Mouse (Mus musculus): ENCODE data around the gene Gm281.
"Not testable (repeated sequence)": the region's sequence is repeated elsewhere in the genome, so short reads cannot be mapped to it uniquely, and the experiment has no call there.

Gm281 gene

DNA sequence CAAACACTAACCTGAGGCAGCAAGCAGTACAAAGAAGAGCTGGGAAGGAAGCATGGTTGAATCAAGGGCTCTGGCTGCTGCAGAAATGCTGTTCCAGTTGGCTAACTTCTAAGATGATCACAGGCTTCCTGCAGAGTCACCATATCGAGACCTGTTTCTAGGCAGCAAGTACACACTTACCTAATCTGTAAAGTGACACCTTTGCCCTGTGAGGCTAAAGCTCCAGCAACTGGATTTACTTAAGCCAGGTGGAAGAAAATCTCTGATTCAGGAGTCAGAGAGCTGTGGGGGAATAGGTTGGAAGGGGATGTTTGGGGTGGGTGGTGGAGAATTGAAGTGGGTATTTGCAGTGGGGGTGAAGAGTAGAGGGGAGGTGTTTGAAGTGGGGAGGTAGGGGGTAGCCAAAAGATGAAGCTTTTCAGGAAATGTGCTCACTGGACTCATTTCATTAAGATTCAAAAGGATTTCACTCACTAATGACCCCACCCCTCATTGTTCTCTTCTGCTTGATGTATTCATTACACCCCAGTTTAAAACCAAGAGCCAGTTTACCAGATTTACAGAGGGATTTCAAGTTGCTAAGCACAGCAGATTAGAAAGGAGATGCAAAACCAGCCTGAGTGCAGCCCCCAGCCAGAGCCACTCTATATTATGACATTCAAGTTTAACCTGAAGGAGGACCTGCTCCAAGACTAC, at the start of gene Gm281:
Gene Gm281 (minus strand): TSS at position 92 of the 696 bp plus-strand sequence.
- DNase-seq: no peak

DNA sequence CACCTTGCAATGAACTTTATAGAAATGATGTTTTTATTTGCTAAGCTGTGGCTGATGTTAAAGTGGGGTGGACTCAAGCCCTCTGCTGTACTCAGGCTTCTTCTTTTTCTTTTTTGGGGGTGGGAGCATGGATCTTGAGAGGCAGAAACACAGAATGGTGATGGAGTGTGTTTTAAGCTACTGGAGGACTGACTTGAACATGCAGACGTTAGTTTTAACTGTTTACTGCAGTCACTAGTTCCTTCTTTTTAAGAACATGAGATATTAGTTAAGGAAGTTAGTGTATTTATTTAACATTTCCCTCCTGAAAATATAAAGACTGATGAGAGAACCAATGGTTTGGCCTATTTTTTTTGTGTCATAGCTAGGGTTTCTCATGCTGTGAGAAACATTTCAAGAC, 49.2 kb upstream of the Gm281 start:
- DNase-seq: no peak

DNA sequence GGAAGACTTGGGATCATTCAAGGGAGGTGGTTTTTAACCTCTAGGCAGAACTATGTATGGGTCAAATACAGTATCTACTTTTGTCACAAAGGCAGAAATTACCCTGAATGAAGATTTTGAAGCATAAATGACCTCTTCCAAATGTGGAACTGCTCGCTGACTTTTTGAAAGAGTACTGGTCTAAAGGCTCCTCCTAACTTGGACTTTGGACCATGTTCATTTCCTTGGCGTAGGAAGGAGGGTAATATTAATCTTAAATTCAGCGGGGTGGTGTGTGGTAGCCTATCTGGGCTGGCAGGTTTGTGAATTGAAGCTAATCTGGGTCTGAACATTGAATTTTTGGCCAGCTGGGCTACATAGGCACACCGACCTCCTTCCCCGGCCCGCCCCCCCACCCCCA, 48.2 kb upstream of the Gm281 start:
- peak; percentile 16 for DNase-seq

DNA sequence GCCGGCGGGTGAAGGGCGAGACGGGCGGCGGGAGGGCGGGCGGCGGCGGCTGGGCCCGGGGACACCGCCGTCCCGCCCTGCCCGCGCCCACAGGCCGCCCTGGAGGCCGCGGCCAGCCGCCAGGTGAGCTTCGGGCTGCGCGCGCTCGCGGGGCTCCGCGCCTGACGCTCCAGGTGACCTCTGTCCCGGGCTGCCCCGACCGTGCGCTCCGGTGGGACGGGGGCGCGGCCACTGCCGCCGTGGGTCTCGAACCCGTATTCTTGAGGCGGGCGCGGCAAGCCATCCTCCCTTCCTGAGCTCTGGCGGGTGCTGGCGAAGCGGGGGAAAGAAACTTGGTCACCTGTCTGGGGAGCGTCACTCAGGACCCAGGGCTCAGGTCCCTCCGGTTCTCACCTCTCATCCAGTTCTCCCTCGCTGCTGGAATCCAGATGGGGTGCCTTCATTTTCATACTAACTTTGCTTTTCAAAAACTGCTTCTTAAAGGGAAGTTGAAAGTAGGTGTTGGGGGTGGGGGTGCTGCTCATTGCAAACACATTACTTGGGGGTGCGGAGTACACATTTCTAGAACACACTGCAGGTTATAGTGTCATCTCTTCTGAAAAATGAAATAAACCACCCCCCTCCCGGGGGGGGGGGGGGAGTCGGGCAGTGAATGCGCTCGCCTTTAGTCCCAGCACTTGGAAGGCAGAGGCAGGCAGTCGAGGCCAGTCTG, 47.3 kb upstream of the Gm281 start, which contains the start of the genes Atxn7 and Thoc7:
Gene Atxn7 (plus strand): TSS at position 40 of the 712 bp plus-strand sequence.
Gene Thoc7 (minus strand): TSS at position 452 of the 712 bp plus-strand sequence.
- peak; percentile 74 for DNase-seq

DNA sequence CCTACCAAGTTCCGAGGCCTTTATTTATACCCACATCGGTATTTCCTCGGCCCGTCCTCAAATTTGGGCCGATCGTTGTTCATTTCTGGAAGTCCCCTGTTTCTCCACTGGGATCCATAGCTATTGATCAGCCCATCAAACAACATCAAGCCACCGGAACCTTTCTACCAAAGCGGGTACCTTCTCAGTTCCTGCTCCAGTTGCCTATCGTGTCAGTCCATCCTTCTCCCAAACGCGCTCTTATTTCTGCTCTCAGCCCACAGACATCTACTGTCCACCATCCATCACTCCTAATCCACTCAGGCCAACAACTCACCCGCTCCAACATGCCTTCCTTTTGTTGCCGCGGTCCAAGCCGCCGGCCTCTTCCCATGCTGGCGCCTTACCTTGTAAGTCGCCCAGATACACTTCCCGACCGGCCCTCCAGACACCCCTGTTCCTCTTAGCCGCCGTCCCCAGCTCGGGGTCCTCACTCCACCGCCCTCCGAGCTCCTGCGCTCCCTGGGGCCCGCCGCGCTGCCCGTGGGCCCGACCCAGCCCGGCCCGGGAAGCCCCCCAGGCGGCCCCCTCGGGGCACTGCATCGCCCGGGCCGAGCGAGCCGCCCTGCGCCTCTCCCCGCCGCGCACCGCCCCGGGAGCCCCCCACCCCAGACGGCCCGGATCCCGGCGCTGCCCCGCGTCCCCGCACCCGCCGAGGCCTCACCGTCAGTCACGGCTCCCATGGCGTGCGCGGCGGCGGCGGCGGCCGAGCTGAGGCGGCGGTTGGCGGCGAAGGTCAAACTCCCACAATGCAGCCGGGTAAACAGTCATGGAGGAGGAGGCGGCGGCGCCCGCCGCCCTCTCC, 46.4 kb upstream of the Gm281 start:
- peak; percentile 69 for DNase-seq

DNA sequence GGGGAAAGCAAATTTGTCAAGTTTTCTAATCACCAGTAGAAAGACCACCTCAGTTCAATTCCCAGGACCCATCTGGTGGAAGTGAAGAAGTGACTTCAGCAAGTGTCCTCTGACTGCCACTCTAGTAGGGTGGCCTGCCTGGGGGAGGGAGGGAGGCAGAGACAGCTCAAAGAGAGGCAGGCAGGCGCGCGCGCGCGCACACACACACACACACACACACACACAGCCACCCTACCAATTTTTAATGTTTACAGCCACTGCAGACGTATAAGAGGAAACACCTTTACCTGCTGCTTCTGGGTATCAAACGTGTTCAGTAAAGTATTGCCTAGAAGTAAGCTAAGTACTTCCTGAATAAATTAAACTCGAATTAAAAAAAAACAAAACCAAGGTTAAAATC, 45.8 kb upstream of the Gm281 start:
- DNase-seq: peak; percentile 23

DNA sequence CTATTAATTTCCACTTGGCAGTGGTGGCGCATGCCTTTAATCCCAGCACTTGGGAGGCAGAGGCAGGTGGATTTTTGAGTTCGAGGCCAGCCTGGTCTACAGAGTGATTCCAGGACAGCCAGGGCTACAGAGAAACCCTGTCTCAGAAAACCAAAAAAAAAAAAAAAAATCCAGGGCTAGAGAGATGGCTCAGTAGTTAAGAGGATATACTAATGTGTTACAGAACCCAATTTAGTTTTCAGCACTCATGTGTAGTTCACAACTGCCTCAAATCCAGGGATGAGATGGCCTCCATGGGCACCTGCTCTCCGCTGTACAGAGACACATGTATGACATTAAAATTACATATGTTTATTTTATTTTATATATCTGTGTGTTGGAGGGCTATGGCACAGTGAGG, 37.9 kb upstream of the Gm281 start:
- DNase-seq: not testable (repeated sequence)

DNA sequence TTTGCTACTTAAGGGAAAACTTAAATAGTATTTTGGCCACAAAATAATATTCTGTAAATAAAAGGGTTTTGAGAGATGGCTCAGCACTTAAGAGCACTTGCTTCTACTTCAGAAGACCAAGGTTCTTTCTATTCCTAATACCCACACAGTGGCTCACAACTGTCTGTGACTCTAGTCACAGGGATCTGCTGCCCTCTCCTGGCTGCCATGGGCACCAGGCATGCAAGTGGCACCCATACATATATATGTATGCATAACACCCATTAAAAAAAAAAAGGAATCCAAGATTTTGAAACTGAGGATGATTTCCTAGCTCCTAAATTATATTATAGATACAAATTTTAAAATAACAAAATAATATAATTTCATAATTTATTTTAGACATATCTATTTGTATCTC, 36.1 kb upstream of the Gm281 start:
- DNase-seq: peak; percentile 13

DNA sequence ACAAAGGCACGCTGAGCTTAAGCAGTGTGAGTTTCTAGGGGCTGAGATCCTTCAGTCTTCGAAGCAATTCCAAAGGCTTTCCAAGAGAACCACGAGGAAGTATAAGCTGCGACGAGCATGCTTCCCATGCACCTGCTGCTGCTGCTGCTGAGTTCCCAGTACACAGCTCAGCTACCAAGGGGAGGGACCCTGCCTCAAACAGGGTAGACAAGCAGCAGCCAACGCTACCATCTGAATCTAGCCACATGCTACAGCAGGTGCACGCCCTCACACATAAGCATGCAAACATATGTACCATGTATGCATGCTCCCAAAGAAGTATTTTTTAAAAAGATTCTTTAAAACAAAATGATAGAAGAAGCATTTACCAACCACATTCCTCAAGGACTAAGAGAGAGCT, 34.1 kb upstream of the Gm281 start:
- no peak for DNase-seq

DNA sequence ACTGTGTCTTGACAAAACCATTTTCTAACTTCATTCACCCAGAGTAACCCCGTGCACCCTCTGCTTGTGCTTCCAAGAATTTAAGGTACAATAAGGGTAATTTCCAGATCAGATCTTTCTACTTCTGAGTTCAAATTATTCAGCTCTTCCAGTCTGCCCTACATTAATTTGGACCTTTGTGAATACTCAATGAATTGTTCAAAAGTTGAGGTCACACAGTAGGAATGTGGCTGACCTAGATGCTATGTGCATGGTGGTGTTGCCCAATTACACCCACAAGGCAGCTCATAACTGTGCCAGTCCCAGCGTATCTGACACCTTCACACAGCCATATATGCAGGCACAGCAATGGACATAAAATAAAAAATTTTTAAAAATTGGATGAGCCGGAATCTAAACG, 30.4 kb upstream of the Gm281 start:
- no peak for DNase-seq

DNA sequence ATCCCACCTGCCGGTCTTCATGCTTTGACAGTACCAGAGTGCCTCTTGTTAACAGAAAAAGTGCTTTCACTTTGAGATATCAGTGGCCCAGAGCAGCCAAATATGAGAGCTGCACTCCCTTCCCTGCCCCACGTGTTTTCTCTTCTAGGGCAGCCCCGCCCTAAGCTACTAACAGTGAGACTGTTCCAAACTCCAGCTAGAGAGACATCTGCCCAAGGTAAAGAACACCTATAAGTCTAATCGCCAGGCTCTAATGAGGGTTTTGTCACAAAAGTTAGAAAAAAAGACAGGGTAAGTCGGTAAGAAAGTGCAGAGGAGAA, 19.7 kb upstream of the Gm281 start:
- no peak for DNase-seq

DNA sequence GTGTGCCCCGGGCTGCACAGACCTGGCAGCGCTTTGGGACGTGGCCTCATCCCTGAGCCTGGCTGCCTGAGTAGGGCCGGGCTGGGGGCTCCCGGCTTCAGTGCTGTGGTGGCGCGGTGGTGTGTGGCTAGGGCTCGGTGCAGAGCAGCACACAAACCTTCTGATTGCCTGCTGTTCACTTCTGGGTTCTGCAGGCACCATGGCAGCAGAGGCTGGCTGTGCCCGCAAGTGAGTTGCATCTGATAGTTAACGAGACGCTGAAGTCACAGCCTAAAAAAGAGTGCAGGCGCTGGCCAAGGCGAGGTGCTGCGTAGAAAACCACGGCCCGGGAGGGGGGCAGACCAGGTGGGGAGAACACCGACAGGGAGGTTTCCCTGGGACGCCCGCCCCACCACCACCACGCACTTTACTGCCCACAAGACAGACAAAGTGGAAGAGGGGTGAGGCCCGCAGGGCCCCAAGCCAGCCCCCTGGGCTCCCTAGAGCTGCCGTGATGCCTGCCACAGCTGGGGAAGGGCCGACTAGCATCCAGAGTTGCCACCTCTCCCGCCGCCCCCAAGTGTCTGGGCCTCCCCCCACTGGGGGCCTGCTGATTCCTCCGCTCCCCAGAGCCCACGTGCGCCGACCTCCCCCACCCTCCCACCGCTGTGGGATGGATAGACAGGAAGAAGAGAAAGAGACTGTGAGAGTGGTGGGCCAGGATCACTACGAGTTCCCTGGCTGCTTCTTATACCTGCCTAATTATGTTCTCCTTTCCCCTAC, 19.2 kb upstream of the Gm281 start:
- no peak for DNase-seq

DNA sequence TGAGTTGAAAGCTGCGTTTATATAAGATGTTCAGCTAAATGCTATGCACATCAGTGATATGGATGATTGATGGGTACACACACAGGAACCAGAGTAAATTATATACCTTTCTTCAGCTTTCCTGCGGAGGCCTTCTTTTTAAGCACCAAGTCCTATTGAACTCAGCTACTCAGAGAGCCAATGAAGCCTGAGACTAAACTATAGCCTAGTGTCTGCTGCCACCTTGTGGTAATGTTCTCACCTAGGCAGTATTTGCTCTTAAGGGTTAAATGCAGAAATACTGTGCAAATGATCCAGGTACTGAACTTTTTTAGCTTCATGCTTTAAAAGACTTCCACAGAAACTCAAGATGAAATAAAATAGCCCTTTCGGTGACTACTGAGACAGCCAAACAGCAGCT, 3.4 kb upstream of the Gm281 start:
- peak; percentile 18 for DNase-seq

DNA sequence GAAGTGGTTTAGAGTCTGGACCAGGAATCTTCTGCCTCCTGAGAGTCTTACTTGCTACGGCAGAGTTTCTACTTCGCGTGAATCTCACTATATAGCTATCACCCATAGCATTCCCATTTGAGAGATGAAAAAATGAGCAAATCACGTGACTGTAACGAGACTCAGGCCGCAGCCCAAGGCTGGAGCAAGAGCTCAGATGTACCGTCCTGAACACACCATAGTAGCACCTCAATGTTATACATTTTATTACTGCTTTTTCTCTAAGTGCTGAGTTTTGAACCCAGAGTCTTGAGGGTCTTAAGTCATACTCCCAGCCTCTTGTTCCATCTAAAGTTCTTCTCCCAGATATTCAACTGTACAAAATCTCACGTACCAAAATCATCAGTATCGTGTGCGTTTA, 2.9 kb upstream of the Gm281 start:
- DNase-seq: no peak

DNA sequence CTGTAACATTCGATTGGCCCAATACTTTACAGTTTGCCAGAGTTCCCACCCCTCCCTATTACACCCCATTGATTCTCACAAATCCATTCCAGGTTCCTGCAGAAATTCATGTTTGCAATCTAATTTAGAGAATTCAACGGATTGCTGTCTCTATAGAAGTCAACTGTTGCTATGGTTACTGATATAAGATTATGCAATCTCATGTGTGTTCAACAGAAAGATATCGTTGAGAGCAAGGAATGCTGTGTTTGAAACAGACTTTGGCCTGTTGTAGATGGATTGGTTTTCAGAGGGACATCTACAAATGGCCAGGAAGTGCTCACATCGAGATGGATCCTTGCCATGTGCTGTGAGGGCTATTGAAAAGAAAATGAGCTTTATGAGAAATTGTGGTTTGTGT, 929 bp upstream of the Gm281 start:
- no peak for DNase-seq

DNA sequence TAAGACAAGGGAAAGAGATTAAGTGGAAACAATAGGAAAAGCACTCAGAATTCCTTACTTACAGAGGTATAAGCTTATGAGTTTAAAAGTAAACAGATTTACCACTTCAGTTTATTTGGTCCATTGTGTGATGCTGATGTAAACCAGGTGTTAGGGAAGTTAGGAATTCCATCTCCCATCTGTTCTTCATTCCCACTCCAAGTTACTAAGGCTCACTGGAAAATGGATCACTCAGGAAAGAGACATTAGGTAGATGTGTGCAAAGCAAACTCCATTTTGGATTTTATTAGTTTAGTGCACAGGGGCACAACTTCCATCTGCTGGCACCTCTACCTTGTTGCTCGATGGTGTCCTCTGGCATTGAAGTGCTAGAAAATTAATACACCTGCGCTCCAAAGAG, 4.1 kb downstream of the Gm281 start:
- no peak for DNase-seq

DNA sequence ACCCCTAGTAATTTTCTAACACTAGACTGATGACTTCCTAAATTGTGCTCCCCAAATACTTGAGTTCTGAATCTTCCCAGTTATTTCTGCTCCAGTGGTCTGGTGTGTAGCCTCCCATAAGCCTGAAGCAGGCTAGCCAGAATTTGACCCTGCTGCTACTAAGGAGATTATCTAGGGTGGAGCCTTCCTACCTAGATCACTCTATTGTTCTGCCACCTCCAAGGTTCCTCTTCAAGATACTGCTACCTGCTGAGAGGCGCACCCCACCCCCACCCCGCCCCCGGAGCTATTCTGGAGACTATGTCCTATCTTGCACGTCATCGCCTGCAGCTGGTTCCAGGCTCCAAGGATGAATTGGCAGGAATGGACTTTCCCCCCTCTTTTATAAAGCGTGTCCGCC, 7.1 kb downstream of the Gm281 start:
- no peak for DNase-seq

DNA sequence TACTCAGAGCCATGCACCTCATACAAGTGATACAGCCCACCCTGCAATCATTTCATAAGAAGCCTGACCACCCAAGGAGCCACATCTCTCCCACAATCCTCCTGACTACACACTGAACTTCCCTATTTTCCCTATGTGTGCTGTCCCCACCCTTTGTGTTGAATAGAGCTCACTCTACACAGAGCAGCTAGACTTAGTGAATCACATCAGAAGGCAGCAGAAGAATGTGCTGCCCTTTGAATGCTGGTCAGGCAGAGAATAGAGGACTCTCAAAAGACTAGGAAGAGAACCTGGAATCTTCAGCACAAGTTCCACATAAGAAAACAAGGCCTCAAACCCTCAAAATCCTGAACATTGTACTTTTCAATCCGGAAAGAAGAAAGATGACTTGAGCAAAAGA, 7.8 kb downstream of the Gm281 start:
- DNase-seq: no peak

DNA sequence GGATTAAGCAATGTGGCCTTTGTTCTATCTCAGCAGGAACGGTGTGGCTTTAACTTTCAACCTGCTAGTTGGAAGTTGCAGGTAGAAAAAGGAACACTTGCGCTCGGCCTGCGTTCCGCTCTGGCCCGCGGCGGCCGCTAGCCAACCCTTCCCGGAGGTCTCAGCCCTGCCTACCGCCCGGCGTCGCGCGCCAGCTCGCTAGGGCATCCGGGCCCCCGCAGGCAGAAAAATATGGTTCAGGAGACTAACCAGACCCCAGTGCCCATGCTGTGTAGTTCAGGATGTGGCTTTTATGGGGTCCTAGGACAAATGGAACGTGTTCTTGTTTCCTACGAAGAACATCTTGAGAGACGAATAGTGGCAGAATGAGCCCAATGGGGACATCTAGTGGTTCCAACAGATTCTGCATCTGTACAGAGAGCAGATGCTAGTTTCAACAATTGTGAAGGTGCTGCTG, 12.6 kb downstream of the Gm281 start:
- DNase-seq: peak; percentile 62

DNA sequence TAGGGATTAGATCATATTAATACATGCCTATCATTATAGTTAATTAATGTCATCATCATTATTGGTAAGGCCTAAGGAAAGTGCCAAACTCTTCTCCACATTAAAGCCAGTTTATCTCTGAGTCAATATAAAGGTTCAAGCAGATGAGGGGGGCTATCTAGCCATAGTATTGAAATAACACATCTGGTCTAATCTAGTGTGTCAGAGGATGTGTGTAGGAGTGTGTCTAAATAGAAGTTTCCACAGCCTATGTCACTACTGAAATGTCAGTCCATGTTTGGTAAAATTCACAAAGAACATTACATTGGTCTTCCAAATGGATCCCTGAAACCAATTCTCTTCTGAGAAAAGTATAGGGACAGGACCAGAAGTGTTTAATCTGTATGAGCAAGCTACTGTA, 19.1 kb downstream of the Gm281 start:
- DNase-seq: no peak

DNA sequence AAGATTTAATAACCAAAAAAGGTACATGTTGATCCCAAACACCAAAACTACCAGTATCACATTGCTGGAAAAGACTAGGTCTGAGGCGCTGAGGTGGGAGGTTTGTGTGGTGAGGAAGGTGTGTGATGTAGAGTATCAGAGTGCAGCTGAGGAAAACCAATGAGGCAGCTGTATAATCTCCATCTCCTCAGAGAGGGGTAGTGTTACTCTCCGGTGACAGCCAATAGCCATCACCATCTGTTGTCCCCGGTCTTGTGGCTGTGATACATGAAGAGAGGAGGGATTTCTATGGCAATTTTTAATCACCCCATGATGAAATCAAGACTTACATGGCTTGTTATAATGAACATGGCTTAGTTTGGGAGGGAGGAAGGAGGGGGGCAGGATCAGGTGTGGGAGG, 20.5 kb downstream of the Gm281 start:
- no peak for DNase-seq

DNA sequence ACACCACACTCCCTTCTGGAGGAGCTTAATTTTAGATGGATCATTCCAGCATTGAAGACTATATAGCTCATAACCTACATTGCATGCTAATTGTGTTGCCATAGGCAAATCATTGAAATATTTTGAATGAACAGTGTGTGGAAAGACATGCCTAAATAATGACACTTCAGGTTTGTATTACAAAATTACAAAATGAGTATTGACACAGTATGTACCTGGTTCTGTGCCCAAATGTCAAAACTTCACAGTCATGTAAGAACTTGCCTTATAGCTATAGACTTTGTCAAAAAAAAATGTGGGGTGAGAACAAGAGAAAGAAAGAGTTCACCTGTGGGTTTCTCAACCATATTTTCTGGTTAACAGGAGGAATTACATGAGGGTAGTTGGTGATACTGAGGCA, 52.9 kb downstream of the Gm281 start:
- no peak for DNase-seq

All from kidney, adult 18-20 months (tissue).